Mouse (Mus musculus): ENCODE measurements around the gene Mfsd6. TPM values are rescaled to one million over a fixed set of nuclear protein-coding genes. Genes with fewer than 3 reads are reported as not detected.
"Not testable (repeated sequence)": the region's sequence is repeated elsewhere in the genome, so short reads cannot be mapped to it uniquely, and the experiment has no call there.

Gene Mfsd6
- polyA plus RNA-seq, 1 experiment from 2014 or later: 6.8 TPM

DNA sequence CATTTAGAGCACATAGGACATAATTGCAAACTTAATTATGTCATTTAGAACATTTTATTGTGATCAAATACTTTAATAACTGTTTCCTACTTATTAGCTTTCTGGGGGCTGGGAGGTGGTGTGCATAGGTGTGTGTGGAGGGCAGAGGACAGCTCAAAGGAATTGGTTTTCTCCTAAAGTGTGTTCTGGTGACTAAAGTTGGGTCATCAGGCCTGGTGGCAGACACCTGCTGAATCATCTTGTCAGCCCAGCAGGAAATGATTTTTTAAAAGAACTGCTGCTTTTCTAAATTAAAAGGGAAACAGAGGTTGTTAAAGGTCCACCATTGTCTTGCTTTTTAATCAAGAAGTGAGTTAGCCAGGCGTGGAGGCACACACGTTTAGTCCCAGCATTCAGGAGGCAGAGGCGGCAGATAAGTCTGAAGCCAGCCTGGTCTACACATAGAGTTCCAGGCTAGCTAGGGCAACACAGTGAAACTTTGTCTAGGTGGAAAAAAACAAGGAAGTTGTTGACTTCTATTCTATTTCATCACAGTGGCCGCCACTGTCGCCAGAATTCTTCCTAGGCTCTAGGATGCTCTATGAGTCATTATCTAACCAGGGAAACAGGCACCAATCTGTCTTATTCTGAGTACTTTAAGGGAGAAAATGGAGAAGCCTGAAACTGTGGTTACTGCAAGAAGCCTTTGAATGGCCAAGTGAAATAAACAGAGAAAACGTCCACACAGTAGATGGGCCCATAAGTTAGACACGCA, 24.3 kb downstream of the Mfsd6 start:
- no peak for ATAC-seq (ENCODE audit: low FRiP score)
- H3K27me3 ChIP-seq: no peaks in the 10 kb centered on the region
- H3K9me3 ChIP-seq (replicated peaks): no peaks in the 10 kb centered on the region
- H3K4me3 ChIP-seq: no peak overlapping the region
- H3K36me3 ChIP-seq: no peaks in the 10 kb centered on the region
- no peaks in the 10 kb centered on the region for H3K4me1 ChIP-seq
- no peak overlapping the region for H3K27ac ChIP-seq
- no peak overlapping the region for H3K4me2 ChIP-seq (replicated peaks)
- no peak overlapping the region for H3K9ac ChIP-seq
- 81% methylated on average over 7 of the region's 7 CpGs for WGBS

DNA sequence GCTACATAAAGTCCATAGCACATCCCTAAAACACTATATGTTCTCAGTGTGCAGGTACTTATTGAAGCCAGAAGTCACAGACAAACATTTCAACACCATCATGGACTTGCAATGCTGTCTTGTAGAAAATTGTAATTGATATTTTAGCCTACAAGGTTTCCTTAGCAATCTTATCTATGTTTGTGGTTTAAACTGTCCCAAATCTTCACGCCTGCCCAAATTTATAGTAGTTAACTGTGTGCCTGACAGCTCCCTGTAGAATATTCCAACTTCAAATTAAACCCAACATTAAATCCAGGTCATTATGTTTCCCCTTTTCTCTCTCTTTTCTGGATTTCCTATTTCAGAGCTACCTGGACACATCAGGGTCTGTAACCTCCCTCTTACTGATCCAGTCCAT, 25.3 kb downstream of the Mfsd6 start:
- Histone ChIP-seq H3K9ac (no peak overlapping the region), H3K4me3 (no peak overlapping the region), H3K27me3 (no peaks in the 10 kb centered on the region), H3K9me3 (replicated peaks) (no peaks in the 10 kb centered on the region), H3K36me3 (no peaks in the 10 kb centered on the region), H3K27ac (no peak overlapping the region), H3K4me2 (replicated peaks) (no peak overlapping the region), H3K4me1 (no peaks in the 10 kb centered on the region)
- no peak for ATAC-seq (ENCODE audit: low FRiP score)
- 83% methylated on average over 1 of the region's 1 CpGs for WGBS

DNA sequence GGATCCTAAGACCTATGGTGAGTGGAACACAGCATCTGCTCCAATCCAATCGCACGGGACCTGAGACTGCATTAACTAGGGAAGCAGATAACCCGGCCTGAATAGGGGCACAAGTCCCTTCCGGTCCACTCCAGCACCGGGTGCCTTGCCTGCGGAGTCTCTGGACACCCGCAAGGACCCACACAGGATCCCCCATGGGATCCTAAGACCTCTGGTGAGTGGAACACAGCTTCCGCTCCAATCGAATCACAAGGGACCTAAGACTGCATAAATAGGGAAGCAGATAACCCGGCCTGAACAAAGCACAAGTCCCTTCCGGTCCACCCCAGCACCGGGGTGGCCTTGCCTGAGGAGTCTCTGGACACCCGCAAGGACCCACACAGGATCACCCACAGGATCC, 32.8 kb downstream of the Mfsd6 start:
- WGBS: 91% methylated on average over 13 of the region's 13 CpGs
- not testable (repeated sequence) for H3K9me3 ChIP-seq (replicated peaks)

DNA sequence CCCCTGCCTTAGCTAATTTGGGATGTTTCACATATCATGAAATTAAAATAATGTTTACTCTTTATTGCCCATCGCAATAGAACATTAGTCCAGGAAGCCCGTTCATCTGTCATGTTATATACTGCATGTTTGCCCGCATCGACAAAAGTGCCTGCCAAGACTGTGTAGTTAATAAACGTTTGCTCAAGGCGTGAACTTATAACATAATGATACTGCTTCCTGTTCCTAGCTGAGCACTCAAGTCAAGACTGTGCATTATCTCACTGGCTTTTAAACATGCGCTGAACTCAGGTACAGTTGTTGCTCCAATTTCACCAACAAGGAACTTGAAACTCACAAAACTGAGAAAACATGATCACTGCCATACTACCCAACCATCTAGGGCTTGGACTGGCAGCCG, 39.6 kb downstream of the Mfsd6 start:
- Histone ChIP-seq H3K4me3 (no peak overlapping the region), H3K9me3 (replicated peaks) (no peaks in the 10 kb centered on the region), H3K36me3 (no peaks in the 10 kb centered on the region), H3K27me3 (no peaks in the 10 kb centered on the region), H3K4me2 (replicated peaks) (no peak overlapping the region), H3K27ac (no peak overlapping the region), H3K9ac (no peak overlapping the region), H3K4me1 (no peaks in the 10 kb centered on the region)
- WGBS: 91% methylated on average over 8 of the region's 8 CpGs
- no peak for ATAC-seq (ENCODE audit: low FRiP score)

More for the DNA sequence above, 32.8 kb downstream of the Mfsd6 start:
- H3K4me3 ChIP-seq; ATAC-seq (ENCODE audit: low FRiP score); H3K36me3 ChIP-seq; H3K27me3 ChIP-seq; H3K4me2 ChIP-seq (replicated peaks); H3K4me1 ChIP-seq; H3K27ac ChIP-seq; H3K9ac ChIP-seq: not testable (repeated sequence)

DNA sequence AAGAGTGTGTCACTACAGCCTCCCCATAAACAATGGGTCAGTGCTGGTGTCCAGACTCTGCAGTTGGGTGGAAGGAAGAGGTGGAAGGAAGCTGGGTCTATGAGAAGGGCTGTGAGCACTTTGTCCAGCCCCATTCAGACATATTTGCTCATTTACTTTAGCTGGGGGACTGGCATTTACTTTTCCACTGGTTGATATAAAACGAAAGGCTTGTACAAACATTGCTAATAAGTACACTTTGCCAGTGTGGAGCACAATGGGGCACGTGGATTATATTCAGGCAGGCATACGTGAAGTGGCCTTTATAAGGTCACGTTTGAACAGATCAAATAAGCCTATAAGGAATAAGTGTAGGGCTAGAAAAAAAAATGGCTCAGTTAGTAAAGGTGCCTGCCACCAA, 43.7 kb downstream of the Mfsd6 start:
- ATAC-seq (ENCODE audit: low FRiP score): no peak
- Histone ChIP-seq H3K4me2 (replicated peaks) (no peak overlapping the region), H3K4me3 (no peak overlapping the region), H3K9me3 (replicated peaks) (no peaks in the 10 kb centered on the region), H3K4me1 (no peaks in the 10 kb centered on the region), H3K36me3 (no peaks in the 10 kb centered on the region), H3K27ac (no peak overlapping the region), H3K27me3 (no peaks in the 10 kb centered on the region), H3K9ac (no peak overlapping the region)
- 84% methylated on average over 4 of the region's 4 CpGs for WGBS

DNA sequence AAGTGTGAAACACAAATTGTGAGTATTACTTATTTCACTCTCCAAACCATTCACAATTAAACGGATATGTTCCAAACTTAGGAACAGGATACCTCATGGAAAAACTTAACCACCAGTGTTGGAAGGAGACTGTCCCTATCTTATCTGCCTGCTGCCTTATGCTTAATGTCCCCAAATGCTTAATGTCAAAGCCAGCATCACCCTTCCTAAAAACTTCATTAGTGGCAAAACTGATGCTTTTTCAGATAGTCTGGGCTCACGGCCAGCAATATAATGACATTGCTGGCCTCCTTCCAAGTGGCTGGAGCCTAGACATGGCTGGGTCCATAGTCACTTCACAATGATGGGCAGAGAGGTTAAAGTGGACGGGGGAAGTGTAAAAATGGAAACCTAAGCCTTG, 50.6 kb downstream of the Mfsd6 start:
- 71% methylated on average over 3 of the region's 3 CpGs for WGBS
- no peak overlapping the region for H3K4me2 ChIP-seq (replicated peaks)
- no peak overlapping the region for H3K4me3 ChIP-seq
- no peaks in the 10 kb centered on the region for H3K4me1 ChIP-seq
- H3K27ac ChIP-seq: no peak overlapping the region
- no peak overlapping the region for H3K9ac ChIP-seq
- H3K36me3 ChIP-seq: no peaks in the 10 kb centered on the region
- H3K27me3 ChIP-seq: no peaks in the 10 kb centered on the region
- no peak for ATAC-seq (ENCODE audit: low FRiP score)
- H3K9me3 ChIP-seq (replicated peaks): no peaks in the 10 kb centered on the region

DNA sequence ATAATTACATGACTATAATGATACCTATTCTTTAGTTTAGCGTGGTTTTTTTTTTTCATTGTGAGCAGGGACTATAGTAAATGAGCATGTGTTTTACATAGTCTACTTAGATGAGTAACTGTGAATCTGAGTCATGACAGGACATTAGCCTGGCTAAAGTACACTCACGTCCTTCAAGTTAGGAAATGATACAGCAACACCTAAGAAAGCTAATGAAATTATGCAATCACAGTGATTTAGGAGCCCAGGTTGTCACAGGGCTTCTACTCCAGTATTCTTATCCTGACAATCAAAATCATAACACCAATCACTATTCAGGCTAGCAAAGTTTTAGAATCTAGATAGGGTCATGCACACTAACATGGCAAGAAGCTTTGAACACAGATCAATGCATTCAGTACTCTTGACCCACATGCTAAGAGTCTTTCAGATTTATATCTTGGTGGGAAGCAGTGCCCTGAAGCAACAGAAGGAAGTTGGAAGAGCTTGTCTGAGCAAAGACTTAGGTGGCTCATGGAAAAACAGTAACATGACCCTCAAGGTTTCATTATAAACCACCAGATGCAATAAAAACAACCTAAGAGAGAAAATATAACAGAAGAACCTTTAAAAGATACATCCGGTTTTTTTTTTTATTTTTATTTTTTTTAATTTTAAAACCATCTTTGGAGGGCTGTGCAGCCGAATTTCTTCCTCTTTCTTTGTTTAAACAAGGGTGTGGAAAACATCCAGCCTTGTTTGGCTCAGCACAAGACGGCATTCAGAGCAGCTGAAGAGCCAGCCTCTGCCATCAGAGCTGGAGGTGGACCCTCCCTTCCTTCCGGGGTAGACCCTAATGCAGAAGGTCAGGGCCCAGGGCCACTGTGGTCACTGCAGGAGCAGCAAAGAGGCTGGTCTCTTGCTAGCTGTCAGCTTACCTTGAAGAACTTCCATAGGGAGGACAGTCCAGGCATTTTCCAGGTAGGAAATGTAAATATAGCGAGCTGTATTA, 51.4 kb downstream of the Mfsd6 start:
- H3K4me2 ChIP-seq (replicated peaks): no peak overlapping the region
- no peak overlapping the region for H3K4me3 ChIP-seq
- no peak for ATAC-seq (ENCODE audit: low FRiP score)
- H3K27ac ChIP-seq: no peak overlapping the region
- no peak overlapping the region for H3K9ac ChIP-seq
- WGBS: 77% methylated on average over 7 of the region's 7 CpGs
- no peaks in the 10 kb centered on the region for H3K4me1 ChIP-seq
- H3K9me3 ChIP-seq (replicated peaks): no peaks in the 10 kb centered on the region
- no peaks in the 10 kb centered on the region for H3K36me3 ChIP-seq
- H3K27me3 ChIP-seq: no peaks in the 10 kb centered on the region

DNA sequence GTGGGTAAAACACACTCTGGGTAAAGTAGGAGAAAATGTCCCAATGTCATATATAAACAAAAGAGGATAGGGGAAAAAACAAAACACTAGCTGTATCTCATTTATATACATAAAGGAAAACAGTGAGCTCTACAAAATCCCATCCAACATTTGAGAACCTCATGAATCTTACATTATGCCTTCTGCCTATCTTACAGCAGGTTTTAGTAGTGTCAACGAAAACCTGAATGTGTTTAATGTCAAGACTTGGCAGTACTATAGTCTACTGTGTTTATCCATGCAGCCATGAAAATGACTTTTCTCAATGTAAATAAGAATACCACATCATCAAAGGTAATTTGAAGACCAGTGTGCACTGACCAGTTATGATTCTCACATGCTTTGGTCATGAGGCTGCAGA, 57.3 kb downstream of the Mfsd6 start:
- Histone ChIP-seq H3K4me1 (no peaks in the 10 kb centered on the region; the same call in 1 of the 2 replicates), H3K4me2 (replicated peaks) (no peak overlapping the region), H3K9me3 (replicated peaks) (no peaks in the 10 kb centered on the region), H3K36me3 (no peaks in the 10 kb centered on the region), H3K27ac (no peak overlapping the region), H3K27me3 (no peaks in the 10 kb centered on the region), H3K9ac (no peak overlapping the region), H3K4me3 (no peak overlapping the region)
- ATAC-seq (ENCODE audit: low FRiP score): no peak
- 87% methylated on average over 1 of the region's 1 CpGs for WGBS

DNA sequence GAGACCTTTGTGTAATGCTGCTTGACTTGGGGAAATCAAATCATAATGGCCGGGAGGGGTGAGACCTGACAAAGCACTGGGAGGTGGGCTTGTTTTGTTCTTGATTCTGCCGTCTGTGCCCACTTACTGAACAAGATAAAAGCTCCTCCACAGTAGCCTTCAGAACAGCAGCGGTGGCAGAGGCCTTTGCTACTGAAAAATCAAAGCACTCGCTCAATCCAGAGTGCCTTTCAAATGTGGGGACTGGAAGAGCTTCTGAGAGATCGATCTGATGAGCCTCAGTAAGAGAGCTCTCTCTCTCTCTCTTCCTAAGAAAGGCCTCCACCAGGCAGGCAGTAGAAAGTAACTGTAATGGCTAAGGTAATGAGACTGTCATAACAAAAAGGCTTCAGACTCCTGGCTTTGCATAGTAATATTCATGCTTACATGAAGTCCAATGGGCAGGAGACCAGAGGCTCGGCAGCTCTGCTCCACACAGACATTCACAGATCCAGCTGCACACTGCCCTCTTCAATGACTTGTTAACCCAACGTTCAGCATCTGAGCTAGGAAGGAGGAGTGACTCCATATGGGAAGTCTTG, 58.4 kb downstream of the Mfsd6 start:
- Histone ChIP-seq H3K27me3 (no peaks in the 10 kb centered on the region), H3K4me2 (replicated peaks) (no peak overlapping the region), H3K27ac (no peak overlapping the region), H3K4me1 (no peaks in the 10 kb centered on the region; the same call in 1 of the 2 replicates), H3K9me3 (replicated peaks) (no peaks in the 10 kb centered on the region), H3K9ac (no peak overlapping the region), H3K4me3 (no peak overlapping the region), H3K36me3 (no peaks in the 10 kb centered on the region)
- 34% methylated on average over 7 of the region's 7 CpGs for WGBS
- no peak for ATAC-seq (ENCODE audit: low FRiP score)

DNA sequence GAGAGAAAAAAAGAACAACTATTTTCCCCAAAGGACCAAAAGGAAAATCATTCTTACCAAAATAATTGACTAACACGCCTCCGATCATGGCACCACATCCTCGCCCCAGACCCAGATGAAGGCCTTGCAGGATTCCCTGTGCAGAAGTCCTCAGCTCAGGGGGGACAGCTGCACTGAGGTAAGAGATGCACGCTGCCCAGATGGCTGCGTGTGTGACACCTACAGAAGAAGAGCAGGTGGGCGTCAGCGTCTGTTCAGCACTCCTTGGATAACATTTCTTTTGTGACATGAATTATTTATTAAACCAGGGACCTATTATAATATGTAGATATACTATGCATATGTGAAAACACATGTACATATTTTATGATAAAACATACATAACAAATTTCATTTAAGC, 64.0 kb downstream of the Mfsd6 start:
- no peak overlapping the region for H3K9ac ChIP-seq
- H3K27me3 ChIP-seq: no peaks in the 10 kb centered on the region
- no peak overlapping the region for H3K27ac ChIP-seq
- 86% methylated on average over 7 of the region's 7 CpGs for WGBS
- H3K4me3 ChIP-seq: no peak overlapping the region
- ATAC-seq (ENCODE audit: low FRiP score): no peak
- no peak overlapping the region for H3K4me2 ChIP-seq (replicated peaks)
- H3K4me1 ChIP-seq: no peaks in the 10 kb centered on the region
- H3K36me3 ChIP-seq: peaks cover 11% of the 10 kb centered on the region; the same call in 1 of the 2 replicates
- H3K9me3 ChIP-seq (replicated peaks): no peaks in the 10 kb centered on the region

DNA sequence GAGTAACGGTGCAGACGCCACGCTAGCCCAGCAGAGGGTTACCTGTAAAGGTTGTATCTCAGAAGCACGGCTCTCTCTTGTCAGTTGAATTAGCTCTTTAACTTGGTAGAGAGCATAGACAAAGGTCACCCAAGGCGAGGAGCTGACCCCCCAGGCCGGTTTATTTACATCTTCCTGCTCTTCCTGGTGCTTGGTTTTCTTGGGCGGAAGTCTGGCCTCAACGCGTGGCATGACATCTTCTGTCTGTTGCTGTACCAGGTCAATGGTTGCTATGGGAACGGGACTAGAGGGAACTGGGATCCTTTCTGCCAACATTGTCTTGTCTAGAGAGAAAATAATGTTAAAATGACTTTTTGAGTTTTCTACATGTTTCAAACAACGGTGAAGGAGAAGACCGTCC, 66.5 kb downstream of the Mfsd6 start:
- Histone ChIP-seq H3K4me1 (no peaks in the 10 kb centered on the region), H3K9ac (no peak overlapping the region), H3K36me3 (peaks cover 16% of the 10 kb centered on the region; the same call in 1 of the 2 replicates), H3K9me3 (replicated peaks) (no peaks in the 10 kb centered on the region), H3K27me3 (no peaks in the 10 kb centered on the region), H3K4me2 (replicated peaks) (no peak overlapping the region), H3K4me3 (no peak overlapping the region), H3K27ac (no peak overlapping the region)
- ATAC-seq (ENCODE audit: low FRiP score): no peak
- WGBS: 86% methylated on average over 12 of the region's 12 CpGs

DNA sequence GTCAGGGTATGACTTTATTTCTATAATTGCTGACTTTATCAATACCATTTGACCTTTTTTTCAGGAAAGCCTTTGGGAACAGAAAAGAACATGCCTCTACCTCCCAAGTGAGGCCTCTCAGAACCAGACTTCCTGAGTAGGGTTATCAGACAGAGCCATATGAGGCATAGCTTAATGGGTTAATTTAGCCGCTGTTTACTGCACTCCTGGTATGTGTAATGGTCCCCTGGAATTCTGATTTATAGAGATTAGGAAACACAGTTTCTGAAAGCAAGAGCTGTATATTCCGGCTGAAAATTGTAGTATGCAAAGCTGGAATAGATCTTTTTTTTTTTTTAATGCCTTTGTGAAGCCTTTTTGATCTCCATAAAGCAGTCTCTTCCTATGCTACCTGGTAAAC, 67.0 kb downstream of the Mfsd6 start:
- no peak overlapping the region for H3K4me3 ChIP-seq

More for the DNA sequence above, 67.0 kb downstream of the Mfsd6 start:
- Histone ChIP-seq H3K9ac (no peak overlapping the region), H3K9me3 (replicated peaks) (no peaks in the 10 kb centered on the region), H3K36me3 (peaks cover 16% of the 10 kb centered on the region; the same call in 1 of the 2 replicates), H3K27ac (no peak overlapping the region), H3K4me2 (replicated peaks) (no peak overlapping the region), H3K4me1 (no peaks in the 10 kb centered on the region), H3K27me3 (no peaks in the 10 kb centered on the region)
- ATAC-seq (ENCODE audit: low FRiP score): no peak
- WGBS: 92% methylated on average over 2 of the region's 2 CpGs

Data from hindbrain, embryonic 12.5 days (tissue).